Mouse (Mus musculus): ENCODE results near the gene Ubqln4. TPM values are rescaled to one million over a fixed set of nuclear protein-coding genes. Genes with fewer than 3 reads are reported as not detected.
"Not testable (repeated sequence)": the region's sequence is repeated elsewhere in the genome, so short reads cannot be mapped to it uniquely, and the experiment has no call there.

The Ubqln4 gene
- total RNA-seq, 2 experiments from 2014 or later = 72.4 to 78.7 TPM

DNA sequence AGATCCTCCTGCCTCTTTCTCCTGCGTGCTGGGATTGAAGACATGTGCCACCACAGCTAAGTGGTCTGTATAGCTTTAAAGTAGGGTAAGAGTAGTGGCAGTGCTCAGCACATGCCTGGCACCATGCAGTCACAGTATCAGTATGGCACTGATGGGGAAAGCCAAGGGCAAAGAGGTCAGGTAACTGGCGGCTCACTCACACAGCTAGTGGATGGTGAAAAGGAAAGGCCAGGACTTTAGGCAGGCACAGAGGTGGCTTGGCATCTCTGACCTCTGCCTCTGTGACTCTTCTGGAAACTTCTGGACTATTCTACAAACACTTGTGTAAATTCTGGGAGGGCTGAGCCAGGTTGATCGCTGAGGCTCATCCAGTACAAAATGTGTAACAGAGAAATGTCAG, 12.6 kb downstream of the Ubqln4 start:
- DNase-seq = peak; percentile 54 to 57

DNA sequence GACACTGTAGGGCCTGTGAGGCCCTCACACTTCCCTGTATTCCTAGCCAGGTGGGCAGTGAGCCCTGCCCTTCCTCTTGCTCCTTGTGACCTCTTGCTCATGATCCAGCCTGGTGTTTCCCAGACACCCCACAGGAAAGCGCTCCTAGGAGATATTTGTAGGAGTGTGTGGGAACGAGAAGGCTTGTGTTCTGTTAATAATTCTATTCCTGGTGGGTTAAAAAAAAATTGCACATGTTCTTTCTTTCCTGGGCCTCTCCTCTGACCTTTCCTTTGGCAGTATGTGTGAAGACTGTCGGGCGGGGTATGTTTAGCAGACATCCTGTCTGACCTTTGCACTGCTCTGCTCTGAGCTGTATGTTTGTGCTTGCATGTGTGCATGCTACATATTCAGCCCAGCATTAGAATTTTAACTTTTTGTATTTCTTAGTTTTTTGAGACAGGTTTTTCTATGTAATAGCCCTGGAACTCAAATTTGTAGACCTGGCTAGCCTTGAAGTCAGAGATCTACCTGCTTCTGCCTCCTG, 13.0 kb downstream of the Ubqln4 start:
- DNase-seq = no peak

DNA sequence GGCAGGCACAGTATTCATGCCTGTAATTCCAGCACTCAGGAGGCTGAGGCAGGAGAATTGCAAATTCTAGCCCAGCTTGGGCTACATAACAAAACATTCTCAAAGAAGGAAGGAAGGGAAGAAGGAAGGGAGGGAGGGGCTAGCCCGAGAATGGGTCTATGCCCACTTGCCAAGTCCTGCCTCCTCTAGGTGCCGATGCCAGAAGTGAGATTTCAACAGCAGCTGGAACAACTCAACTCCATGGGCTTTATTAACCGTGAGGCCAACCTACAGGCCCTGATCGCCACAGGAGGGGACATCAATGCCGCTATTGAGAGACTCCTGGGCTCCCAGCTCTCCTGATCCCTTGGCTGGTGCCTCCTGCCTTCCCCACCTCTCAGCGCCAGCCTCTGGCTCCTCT, 14.3 kb downstream of the Ubqln4 start:
- DNase-seq = peak in 1 of 2 experiments; percentile 41

DNA sequence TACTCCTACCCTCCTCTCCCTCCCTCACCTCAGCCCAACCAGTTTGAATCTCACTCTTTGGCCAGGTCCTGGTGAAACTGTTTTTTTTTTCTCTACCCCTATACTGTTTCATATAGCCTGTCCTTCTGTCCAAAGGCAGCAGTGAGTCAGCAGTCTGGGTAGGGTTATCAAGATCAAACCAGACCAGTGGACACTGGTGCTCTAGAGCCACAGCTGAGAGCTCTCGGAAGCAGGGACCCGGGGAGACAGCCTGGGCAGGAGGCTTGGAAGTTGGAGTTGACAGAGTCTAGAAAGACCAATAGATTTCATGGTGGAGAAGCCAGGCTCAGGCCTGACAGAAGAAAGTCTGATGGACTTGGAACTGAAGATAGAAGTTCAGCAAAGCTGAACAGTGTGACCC, 15.1 kb downstream of the Ubqln4 start:
- no peak for DNase-seq

DNA sequence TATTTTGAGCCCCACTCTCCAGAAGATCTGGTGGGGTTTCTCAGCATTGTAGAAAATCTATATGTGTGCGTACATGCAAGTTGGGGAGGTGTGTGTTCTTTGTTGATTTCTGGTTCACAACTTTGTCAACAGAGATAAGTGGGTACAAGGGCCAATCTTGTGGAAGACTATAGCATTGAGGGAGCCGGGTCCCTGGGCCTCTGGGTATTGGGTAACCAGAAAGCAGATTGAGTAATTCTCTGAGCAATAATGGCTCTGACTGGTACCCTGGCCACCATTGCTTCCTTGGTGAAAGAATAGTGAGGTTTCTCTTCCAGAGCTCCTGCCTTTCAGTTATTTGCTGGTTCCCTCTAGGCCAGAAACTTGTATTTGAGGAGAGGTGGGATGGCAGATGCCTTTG, 15.5 kb downstream of the Ubqln4 start:
- DNase-seq = no peak

DNA sequence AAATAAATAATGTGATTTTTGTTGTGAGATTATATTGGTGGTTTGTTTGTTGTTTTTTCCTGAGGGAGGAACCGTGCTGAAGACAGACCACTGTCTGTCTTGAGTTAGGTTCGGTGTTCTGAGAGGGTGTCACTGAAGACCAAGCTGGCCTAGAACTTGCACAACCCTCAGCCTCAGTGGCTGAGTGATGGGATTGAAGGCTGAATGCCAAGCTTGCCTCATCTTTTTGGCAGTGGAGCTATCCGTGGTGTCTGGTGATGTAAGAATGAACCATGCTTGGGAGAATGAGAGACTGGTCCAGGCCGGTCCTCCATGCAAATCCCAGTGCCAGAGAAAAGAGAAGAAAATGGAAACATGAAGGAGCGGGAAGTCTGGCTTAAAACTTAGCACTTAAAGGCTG, 16.1 kb downstream of the Ubqln4 start:
- DNase-seq = no peak

DNA sequence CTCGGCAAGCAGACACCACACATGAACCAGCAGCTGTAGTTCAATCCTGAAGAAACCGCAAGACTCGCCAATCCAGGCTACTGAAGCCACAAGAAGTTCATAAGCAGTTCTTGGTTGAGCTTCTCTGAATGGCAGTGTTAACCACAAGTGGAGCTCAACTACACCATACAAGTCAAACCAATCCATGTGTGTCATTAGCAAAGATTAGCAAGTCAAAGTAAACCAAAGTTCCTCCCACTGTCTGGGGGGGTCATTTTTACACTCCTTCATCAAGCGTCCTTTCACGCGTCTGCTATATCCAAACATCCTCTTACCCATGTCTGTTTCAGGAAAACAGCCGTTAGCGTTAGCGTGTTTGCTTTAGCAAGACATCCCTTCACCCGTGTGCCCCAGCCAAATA, 16.8 kb downstream of the Ubqln4 start:
- no peak for DNase-seq

DNA sequence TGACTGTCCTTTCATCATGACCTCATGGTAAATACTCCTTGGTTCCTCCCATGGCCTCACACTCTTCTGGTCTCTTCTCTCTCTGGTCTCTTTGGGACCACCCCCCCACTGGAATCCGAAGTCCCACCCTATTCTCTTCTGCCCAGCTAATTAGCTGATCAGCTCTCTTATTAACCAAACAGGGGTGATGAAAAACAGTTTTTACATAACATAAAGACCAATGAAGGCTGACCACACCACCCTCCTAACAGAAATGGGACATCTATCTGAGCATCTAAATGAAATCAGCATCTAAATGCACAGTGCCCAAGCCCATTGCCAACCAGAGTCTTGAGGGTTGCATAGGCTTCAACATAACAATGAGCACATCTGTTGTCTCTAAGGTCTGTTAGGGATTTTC, 18.3 kb downstream of the Ubqln4 start:
- DNase-seq = no peak

DNA sequence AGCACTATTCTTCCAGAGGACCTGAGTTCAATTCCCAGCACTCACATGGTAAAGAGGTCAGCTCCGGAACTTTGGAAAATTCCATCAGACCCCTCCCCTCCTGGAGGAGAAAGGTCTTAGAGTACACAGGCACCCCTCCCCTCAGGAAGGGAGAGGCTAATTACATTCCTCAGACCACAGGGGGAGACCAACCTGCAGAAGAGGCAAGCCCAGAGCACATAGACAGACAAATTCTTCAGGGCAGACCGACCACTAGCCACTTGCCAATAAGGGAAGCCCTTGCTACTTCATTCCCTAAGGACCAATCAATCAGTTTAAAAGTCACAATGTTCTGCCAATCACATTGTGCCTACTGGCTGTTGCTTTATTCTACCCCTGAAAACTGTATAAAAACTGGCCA, 19.3 kb downstream of the Ubqln4 start:
- no peak for DNase-seq

DNA sequence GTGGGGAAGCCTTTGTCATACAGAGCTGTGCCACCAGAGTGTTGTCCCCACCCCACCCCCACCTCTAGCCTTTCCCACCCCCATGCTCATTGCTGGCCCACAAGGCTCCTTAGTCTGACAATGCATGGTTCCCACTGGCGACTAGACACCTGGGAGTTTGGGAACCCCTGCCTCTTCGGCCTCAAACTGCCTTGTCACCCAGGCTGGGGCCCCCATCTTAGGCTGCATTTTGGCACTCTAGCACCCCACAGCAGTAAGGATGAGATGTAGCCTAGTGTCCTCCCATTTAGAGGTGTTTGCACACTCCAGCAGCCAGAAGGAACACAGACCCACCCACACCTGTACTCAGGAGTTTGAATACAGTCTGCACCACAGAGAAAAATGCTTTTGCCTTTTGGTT, 20.3 kb downstream of the Ubqln4 start:
- DNase-seq = no peak

DNA sequence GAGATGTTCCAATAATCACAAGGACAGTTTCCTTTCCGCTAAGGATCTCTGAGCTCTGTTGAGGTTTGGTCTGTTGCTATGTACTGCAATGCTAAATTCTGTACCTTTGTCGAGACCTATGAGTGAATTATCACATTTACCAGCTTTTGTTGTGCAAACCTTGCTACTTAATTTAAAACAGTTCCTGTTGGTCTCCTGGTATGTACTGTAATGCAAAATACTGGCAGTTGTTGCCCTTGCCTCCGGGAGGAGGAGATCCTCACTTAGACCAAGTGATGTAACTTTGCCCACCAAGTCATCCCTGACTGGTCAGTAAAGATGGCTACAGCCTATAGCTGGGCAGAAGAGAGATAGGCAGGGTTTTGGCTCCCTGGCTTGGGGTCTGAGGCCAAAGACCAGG, 22.0 kb downstream of the Ubqln4 start, which contains the start of gene Ssr2:
TSS of gene Ssr2 (plus strand) at position 337 of the 400 bp plus-strand sequence.
- DNase-seq = no peak

DNA sequence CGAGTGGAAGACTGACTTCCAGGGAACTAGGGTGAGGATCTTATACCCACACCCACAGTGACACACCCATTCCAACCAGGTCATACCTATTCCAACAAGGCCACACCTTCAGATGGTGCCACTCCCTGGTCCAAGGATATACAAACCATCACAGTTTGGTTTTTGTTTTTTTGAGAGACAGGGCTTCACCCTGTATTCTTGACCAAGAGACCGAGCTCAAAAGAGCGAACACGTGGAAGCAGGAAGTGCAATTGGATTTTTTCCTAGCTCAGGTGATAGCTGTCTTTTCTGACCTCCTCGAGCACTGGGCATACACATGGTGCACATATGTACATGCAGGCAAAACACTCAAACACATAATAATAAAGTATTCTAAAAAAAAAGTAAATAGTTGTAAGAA, 24.3 kb downstream of the Ubqln4 start:
- not testable (repeated sequence) for DNase-seq

DNA sequence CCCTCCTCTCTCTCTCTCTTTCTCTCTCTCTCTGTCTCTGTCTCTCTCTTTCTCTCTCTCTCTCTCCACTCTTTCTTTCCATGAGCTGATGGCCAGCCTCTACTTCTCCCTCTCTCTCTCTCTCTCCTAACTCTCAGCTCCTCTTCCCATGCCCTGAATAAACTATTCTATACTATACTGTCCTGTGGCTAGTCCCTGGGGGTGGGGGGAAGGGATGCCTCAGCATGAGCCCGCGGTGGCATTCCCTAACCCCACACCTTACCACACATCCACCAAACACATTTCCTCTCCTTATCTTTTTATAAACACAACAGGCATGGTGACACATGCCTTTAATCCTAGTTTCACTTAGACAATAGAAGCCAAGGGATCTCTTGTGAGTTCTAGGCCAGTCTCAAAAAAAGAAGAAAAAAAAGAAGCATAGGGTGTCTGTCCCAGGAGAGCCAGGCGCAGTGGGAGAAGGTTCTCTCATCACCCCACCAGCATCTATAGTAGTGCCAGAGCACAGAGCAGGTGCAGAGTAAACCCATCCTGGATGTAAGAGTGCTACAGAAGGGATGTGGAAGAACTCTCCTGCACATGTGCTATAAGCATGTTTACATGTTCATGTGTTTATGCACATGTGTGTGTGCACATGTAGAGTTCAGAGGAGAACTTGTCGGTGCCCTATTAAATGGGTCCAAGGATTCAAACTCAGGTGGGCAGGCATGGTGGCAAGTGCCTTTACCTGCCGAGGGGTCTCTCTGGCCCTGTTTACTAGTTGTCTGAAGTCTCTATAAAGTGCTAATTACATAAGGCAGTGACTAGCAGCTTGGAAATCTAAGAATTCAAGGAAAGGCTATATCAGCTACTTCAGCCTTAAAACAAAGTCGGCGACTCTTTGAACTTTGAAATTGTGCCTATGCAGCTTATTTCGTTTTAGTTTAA, 25.2 kb downstream of the Ubqln4 start:
- DNase-seq = no peak

DNA sequence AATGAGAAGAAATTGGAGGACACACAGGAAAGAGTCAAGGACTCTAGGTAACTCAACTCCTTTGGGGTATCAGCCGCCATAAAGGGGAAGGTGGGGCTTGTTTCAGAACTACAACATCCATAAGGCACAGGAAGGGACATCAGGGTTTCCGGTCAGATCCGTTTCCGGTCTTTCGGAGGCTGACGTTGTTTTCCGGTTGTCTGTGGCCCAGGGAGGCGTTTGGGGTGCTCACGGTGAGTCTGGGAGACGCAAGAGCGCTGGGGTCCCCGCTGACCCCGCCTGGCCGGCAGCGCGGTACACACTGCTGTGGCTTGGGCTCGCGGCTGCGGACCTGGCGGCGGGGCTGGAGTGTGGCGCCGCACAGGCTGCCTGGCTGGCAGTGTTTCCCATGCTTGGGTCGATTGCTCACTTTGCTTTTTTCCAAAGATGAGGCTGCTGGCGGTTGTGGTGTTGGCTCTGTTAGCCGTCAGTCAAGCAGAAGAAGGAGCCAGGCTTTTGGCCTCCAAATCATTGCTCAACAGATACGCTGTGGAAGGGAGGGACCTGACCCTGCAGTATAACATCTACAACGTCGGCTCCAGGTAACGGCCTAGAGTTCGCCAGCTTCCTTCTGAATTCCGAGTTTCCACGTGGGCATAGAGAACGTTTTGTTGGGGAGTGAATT, 26.0 kb downstream of the Ubqln4 start:
- DNase-seq = peak; percentile 89 to 90

DNA sequence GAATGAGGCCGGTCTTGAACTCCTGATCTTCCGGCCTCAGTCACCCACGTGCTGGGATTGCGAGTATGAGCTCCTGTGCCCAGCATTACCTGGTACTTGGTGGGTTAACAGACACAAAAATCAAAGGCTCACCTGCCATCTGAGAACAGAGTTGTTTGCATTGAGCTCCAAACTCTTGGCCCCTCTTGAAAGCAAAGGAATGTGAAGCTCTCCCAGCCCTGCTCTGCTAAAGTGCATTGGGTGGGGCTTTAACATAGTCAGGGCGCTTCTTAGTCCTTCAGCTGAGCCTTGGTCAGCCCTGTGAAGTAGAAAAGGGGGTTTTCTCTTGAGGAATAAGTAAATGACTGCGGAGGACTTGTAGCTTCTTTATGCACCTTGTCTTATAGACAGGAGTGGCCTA, 32.2 kb downstream of the Ubqln4 start:
- no peak for DNase-seq

DNA sequence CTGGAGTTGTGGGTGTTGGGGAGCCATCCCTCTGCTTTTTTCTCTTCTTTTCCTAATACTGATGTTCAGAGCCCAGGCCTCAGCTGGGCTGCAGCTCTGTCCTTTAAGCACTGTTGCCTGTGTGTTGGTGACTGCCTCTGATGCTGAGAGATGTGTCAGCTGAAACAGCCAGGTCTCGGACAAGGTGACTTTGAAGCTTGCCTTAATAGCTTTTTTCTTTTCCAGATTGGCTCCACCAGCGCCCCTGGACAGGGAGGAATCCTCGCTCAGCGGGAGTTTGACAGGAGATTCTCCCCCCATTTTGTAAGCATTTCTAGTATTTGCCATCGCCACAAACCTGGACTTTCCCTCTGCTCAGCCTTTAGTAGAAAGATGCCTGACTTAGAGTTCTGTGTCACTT, 33.1 kb downstream of the Ubqln4 start:
- no peak for DNase-seq

DNA sequence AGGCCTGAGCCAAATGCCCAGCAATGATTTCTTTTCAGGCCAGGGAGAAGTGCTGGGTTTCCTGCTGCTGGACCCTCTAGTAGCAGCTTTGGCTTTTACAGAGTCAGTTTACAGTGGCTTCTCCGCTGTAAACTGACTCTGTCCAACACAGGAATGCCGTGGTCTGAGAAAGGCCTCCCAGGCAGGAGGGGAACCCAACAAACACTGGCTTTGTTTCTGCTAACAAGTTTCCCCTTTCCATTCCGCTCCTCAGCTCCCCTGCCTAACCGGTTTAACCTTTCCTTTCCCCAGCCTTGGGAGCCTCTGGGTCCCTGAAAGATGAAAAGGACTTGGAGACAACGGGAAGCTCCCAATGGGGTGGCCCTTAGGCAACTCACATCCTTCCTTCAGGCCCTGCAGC, 36.7 kb downstream of the Ubqln4 start:
- DNase-seq = no peak

DNA sequence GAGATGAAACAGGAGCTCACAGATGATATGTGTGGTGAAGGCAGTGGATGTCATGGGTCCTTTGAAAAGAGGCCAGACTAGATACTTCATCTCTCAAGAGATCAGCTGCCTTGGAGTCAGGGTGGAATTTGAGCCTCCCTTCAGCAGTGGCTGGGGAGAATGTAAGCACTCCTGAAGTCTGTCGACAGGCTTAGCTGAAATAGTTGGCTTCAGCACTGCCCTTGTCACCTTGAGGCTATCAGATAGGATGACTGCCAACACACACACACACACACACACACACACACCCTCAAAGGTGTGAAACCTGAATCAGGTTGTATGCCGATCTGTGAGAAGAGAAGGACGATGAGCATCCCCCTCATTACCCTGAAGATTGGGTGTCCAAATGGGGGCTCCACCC, 37.5 kb downstream of the Ubqln4 start:
- no peak for DNase-seq

DNA sequence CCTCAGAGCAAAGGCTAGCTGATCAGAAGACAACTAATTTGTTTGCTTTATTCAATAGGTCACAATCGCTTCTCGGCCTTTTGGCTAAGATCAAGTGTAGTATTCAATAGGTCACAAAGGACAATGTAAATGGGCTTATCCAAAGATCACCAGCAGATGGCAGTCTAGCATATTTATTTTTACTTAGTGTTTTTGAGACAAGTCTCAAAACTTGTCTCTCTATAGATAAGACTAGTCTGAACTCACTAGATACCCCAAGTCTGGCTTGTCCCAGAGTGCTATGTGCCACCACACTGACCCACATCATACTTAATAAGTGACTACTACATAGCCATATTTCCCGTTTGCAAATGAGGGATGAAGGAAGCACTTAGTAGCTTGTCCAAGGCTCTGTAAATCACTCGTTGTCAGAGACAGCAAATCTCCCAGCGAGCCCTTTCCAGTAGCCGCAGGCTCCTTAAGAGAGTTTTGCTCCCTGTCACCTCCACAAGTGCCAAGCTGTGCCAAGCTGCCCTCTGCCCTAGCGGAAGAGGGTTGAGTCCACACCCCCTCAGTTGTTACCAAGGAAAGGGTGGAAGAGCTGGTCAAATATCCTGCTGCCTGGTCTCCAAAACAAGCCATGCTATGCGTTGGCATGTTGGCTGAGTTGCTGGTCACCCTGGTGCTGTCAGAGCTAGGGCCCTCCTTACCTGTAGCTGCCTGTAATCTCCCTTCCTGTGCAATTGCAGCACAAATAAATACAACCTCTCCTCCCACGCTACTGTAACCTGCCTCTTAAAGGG, 38.6 kb downstream of the Ubqln4 start:
- peak; percentile 53 to 81 for DNase-seq

DNA sequence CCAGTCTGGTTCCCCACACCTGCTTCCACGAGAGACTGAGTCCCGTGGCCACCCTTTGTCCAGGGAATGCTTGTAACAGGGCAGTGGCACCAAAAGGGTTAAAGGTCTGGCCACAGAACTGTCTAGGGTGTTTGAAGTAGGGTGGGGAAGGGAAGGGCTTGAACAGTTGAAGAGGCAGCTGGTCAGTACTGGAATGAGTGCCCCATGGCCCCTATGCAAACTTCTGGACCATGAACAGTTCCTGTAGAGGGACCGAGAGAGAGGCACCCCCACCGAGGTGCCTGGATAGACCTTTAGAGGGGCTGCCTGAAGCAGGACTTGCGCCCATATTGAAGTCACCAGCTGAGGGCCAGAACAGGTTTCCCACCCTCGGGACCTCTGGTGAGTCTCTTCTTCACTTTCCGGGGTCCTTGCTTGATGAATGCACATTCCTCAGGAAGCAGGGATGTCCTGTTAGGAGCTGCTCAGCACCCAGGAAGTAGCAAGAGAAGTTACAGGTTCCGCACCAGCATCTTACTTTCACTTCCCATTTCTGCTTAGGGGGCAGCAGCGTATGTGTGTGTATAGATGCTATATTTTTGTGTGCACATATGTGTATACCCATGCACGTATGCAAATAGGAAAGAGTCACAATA, 39.5 kb downstream of the Ubqln4 start:
- DNase-seq = peak in 1 of 2 experiments; percentile 17

DNA sequence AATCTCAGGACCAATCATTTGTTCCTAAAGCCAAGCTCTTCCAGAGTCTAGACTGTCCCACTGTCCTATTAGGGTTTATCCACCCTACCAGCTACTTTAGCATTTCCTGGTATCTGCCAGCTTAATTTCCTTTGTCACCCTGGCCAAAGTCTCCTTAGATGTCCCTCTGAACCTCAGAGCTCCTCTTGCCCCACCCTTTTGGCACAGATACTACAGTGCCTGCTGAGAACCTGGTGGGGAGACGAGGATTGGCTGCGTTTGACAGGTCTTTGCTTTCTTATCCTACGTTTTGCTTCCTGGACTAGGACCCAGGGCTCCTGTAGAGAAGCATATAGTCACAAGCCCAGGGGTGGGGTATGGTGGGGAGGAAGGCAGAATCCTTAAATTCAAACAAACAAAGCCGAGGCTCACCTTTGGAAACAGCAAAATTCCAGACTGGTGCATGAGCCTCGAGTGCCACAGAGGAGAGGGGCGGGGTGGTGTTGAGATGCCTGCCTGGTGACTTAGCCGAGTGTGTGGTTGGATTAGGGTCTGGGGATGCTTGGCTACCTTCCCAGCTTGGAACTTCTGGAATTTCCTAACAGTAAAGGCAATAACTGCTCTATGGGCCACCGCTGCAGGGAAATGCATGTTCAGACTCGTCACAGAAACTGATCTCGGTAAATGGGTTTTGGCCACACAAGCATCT, 40.5 kb downstream of the Ubqln4 start:
- DNase-seq = no peak
